Mouse (Mus musculus): ENCODE data around the gene Serpina3f.
"Not testable (repeated sequence)": the region's sequence is repeated elsewhere in the genome, so short reads cannot be mapped to it uniquely, and the experiment has no call there.

Serpina3f gene

GRCm38 (mm10) chr12:104214445-104214753, at the start of gene Serpina3f:
TSS of gene Serpina3f (plus strand) at chr12:104214544.
- no peak for ATAC-seq (ENCODE audit: insufficient number of reproducible peaks, low FRiP score, low TSS enrichment)

GRCm38 (mm10) chr12:104174747-104175146, 39.6 kb upstream of the Serpina3f start:
- ATAC-seq (ENCODE audit: insufficient number of reproducible peaks, low FRiP score, low TSS enrichment): no peak

GRCm38 (mm10) chr12:104175636-104176035, 38.7 kb upstream of the Serpina3f start:
- no peak for ATAC-seq (ENCODE audit: insufficient number of reproducible peaks, low FRiP score, low TSS enrichment)

- no peak for ATAC-seq (ENCODE audit: insufficient number of reproducible peaks, low FRiP score, low TSS enrichment)
Observed at GRCm38 (mm10) chr12:104178577-104178976, 35.8 kb upstream of the Serpina3f start.

- ATAC-seq (ENCODE audit: insufficient number of reproducible peaks, low FRiP score, low TSS enrichment): no peak
Observed at GRCm38 (mm10) chr12:104178987-104179386, 35.4 kb upstream of the Serpina3f start.

GRCm38 (mm10) chr12:104185046-104185445, 29.3 kb upstream of the Serpina3f start:
- ATAC-seq (ENCODE audit: insufficient number of reproducible peaks, low FRiP score, low TSS enrichment): no peak

- ATAC-seq (ENCODE audit: insufficient number of reproducible peaks, low FRiP score, low TSS enrichment): no peak
Observed at GRCm38 (mm10) chr12:104186041-104186581, 28.2 kb upstream of the Serpina3f start.

- no peak for ATAC-seq (ENCODE audit: insufficient number of reproducible peaks, low FRiP score, low TSS enrichment)
Observed at GRCm38 (mm10) chr12:104189246-104189645, 25.1 kb upstream of the Serpina3f start.

- ATAC-seq (ENCODE audit: insufficient number of reproducible peaks, low FRiP score, low TSS enrichment): no peak
Observed at GRCm38 (mm10) chr12:104190852-104191251, 23.5 kb upstream of the Serpina3f start.

- ATAC-seq (ENCODE audit: insufficient number of reproducible peaks, low FRiP score, low TSS enrichment): no peak
Observed at GRCm38 (mm10) chr12:104209149-104209548, 5.2 kb upstream of the Serpina3f start.

GRCm38 (mm10) chr12:104209802-104210201, 4.5 kb upstream of the Serpina3f start:
- no peak for ATAC-seq (ENCODE audit: insufficient number of reproducible peaks, low FRiP score, low TSS enrichment)

- ATAC-seq (ENCODE audit: insufficient number of reproducible peaks, low FRiP score, low TSS enrichment): no peak
Observed at GRCm38 (mm10) chr12:104213689-104214444, 477 bp upstream of the Serpina3f start.

GRCm38 (mm10) chr12:104215249-104215648, 905 bp downstream of the Serpina3f start:
- no peak for ATAC-seq (ENCODE audit: insufficient number of reproducible peaks, low FRiP score, low TSS enrichment)

- no peak for ATAC-seq (ENCODE audit: insufficient number of reproducible peaks, low FRiP score, low TSS enrichment)
Observed at GRCm38 (mm10) chr12:104221616-104222015, 7.3 kb downstream of the Serpina3f start.

- no peak for ATAC-seq (ENCODE audit: insufficient number of reproducible peaks, low FRiP score, low TSS enrichment)
Observed at GRCm38 (mm10) chr12:104223690-104224089, 9.3 kb downstream of the Serpina3f start.

- no peak for ATAC-seq (ENCODE audit: insufficient number of reproducible peaks, low FRiP score, low TSS enrichment)
Observed at GRCm38 (mm10) chr12:104224598-104225300, 10.4 kb downstream of the Serpina3f start.

GRCm38 (mm10) chr12:104230762-104231161, 16.4 kb downstream of the Serpina3f start:
- ATAC-seq (ENCODE audit: insufficient number of reproducible peaks, low FRiP score, low TSS enrichment): no peak

GRCm38 (mm10) chr12:104235915-104236314, 21.6 kb downstream of the Serpina3f start, which contains the start of gene Serpina3g:
TSS of gene Serpina3g (plus strand) at chr12:104236245.
- no peak for ATAC-seq (ENCODE audit: insufficient number of reproducible peaks, low FRiP score, low TSS enrichment)

GRCm38 (mm10) chr12:104238048-104238447, 23.7 kb downstream of the Serpina3f start:
- not testable (repeated sequence) for ATAC-seq (ENCODE audit: insufficient number of reproducible peaks, low FRiP score, low TSS enrichment)

GRCm38 (mm10) chr12:104243307-104243706, 29.0 kb downstream of the Serpina3f start:
- no peak for ATAC-seq (ENCODE audit: insufficient number of reproducible peaks, low FRiP score, low TSS enrichment)

- no peak for ATAC-seq (ENCODE audit: insufficient number of reproducible peaks, low FRiP score, low TSS enrichment)
Observed at GRCm38 (mm10) chr12:104245092-104245491, 30.7 kb downstream of the Serpina3f start.

Data from cerebellum, adult (tissue).